Mouse (Mus musculus) fibroblast of lung, adult 2 months (primary cell): ENCODE measurements at regions not wholly inside any gene's neighbourhood (a gene's known extent, or its start where the extent isn't known, plus 50 kb on each side); places are given as distances from the start of the nearest gene placed in this dataset.

ENCODE experiments used
- DNase-seq: peaks from one replicate; pipeline ENCODE4 v3.0.0-alpha.2; 2011; ENCODE audit warnings: low read depth

GRCm38 (mm10) chr10:9462361-9462760 lies 212.6 kb downstream of the Samd5 start:
- DNase-seq, result no peak

GRCm38 (mm10) chr10:9459145-9459544 lies 215.9 kb downstream of the Samd5 start:
- no peak for DNase-seq

- DNase-seq, result no peak
Measured at GRCm38 (mm10) chr10:9458466-9458865, 216.5 kb downstream of the Samd5 start.

GRCm38 (mm10) chr10:9457222-9457621 lies 217.8 kb downstream of the Samd5 start:
- no peak for DNase-seq

GRCm38 (mm10) chr10:9439072-9439471 lies 235.9 kb downstream of the Samd5 start:
- DNase-seq, result no peak

GRCm38 (mm10) chr10:9438366-9438765 lies 236.6 kb downstream of the Samd5 start:
- DNase-seq, result no peak

GRCm38 (mm10) chr10:9429085-9429484 lies 245.9 kb downstream of the Samd5 start:
- no peak for DNase-seq

- no peak for DNase-seq
Measured at GRCm38 (mm10) chr10:9420741-9421140, 254.3 kb downstream of the Samd5 start.

GRCm38 (mm10) chr10:9416685-9417084 lies 258.3 kb downstream of the Samd5 start:
- no peak for DNase-seq

- no peak for DNase-seq
Measured at GRCm38 (mm10) chr10:9406101-9406500, 268.9 kb downstream of the Samd5 start.

GRCm38 (mm10) chr10:9405417-9405816 lies 269.6 kb downstream of the Samd5 start:
- no peak for DNase-seq

GRCm38 (mm10) chr10:9404963-9405362 lies 270.0 kb downstream of the Samd5 start:
- no peak for DNase-seq

- no peak for DNase-seq
Measured at GRCm38 (mm10) chr10:9400911-9401617, 273.9 kb downstream of the Samd5 start.

GRCm38 (mm10) chr10:9377440-9378101 lies 297.4 kb downstream of the Samd5 start:
- DNase-seq, result no peak

GRCm38 (mm10) chr10:9362306-9362865 lies 312.6 kb downstream of the Samd5 start:
- DNase-seq, result no peak

GRCm38 (mm10) chr10:9338207-9338801 lies 336.7 kb downstream of the Samd5 start:
- no peak for DNase-seq

- no peak for DNase-seq
Measured at GRCm38 (mm10) chr10:9334245-9334845, 340.7 kb downstream of the Samd5 start.

- DNase-seq, result no peak
Measured at GRCm38 (mm10) chr10:9331694-9332093, 343.3 kb downstream of the Samd5 start.

GRCm38 (mm10) chr10:9328324-9328723 lies 346.7 kb downstream of the Samd5 start:
- DNase-seq, result no peak

- peak; percentile 16 for DNase-seq
Measured at GRCm38 (mm10) chr10:9327881-9328280, 347.1 kb downstream of the Samd5 start.

GRCm38 (mm10) chr10:9312326-9312725 lies 362.7 kb downstream of the Samd5 start:
- no peak for DNase-seq

- no peak for DNase-seq
Measured at GRCm38 (mm10) chr10:9310346-9310745, 364.7 kb downstream of the Samd5 start.

- DNase-seq, result no peak
Measured at GRCm38 (mm10) chr10:9296055-9296454, 379.0 kb downstream of the Samd5 start.
